Mouse (Mus musculus) myocyte (in vitro differentiated cells): Measurements from ENCODE around the gene Samsn1. TPM values are rescaled to one million over a fixed set of nuclear protein-coding genes. Genes with fewer than 3 reads are reported as not detected.

ENCODE experiments used
- H3K27me3 ChIP-seq: one replicate; pipeline ENCODE4 v1.6.1; 2011; ENCODE audit not compliant: control insufficient read depth, insufficient read depth, insufficient read length
- H3K36me3 ChIP-seq: one replicate; pipeline ENCODE4 v1.6.1; 2011; ENCODE audit not compliant: control insufficient read depth, insufficient read depth
- H3K4me2 ChIP-seq: one replicate; pipeline ENCODE4 v1.6.1; 2011; ENCODE audit warnings: low read depth, control low read depth
- H3K4me3 ChIP-seq: one replicate; pipeline ENCODE4 v1.5.1; 2011; ENCODE audit warnings: mild to moderate bottlenecking, control low read depth, moderate library complexity
- H3K79me2 ChIP-seq: one replicate; pipeline ENCODE4 v1.6.1; 2011; ENCODE audit not compliant: control insufficient read depth, insufficient read depth
- H3ac ChIP-seq: one replicate; pipeline ENCODE4 v1.6.1; 2011; ENCODE audit not compliant: control insufficient read depth, insufficient read length
- CEBPB ChIP-seq: IDR thresholded peaks from 2 replicates; pipeline ENCODE4 v1.6.1; 2011; ENCODE audit warnings: mild to moderate bottlenecking, moderate library complexity; ENCODE audit not compliant: poor library complexity, insufficient read depth, severe bottlenecking
- E2F4 ChIP-seq: IDR thresholded peaks from one replicate; pipeline ENCODE4 v1.6.1; 2011; ENCODE audit warnings: mild to moderate bottlenecking, control low read depth, moderate library complexity; ENCODE audit not compliant: insufficient read depth
- MAX ChIP-seq: IDR thresholded peaks from one replicate; pipeline ENCODE4 v1.6.1; 2011; ENCODE audit warnings: low read depth, mild to moderate bottlenecking, control low read depth
- MYOD1 ChIP-seq, 3 experiments: IDR thresholded peaks; one replicate each; pipeline ENCODE4 v1.6.1; 2011; ENCODE audit warnings: control low read depth in 2 of 3, low read depth in 2 of 3, mild to moderate bottlenecking in 2 of 3, moderate library complexity in 1 of 3; ENCODE audit not compliant: insufficient read length in 2 of 3, control insufficient read depth in 1 of 3
- MYOG ChIP-seq, 3 experiments: IDR thresholded peaks; one replicate each; pipeline ENCODE4 v1.6.1; 2011; ENCODE audit warnings: control low read depth in 2 of 3, low read depth in 2 of 3, mild to moderate bottlenecking in 2 of 3; ENCODE audit not compliant: insufficient read length in 2 of 3, control insufficient read depth in 1 of 3, insufficient read depth in 1 of 3
- POLR2A ChIP-seq: IDR thresholded peaks from one replicate; pipeline ENCODE4 v1.6.1; 2011; ENCODE audit warnings: low read depth, mild to moderate bottlenecking, control low read depth, moderate library complexity; ENCODE audit not compliant: insufficient read length
- POLR2AphosphoS2 ChIP-seq: IDR thresholded peaks from one replicate; pipeline ENCODE4 v1.6.1; 2011; ENCODE audit warnings: low read depth, control low read depth; ENCODE audit not compliant: insufficient read length
- REST ChIP-seq: IDR thresholded peaks from one replicate; pipeline ENCODE4 v1.6.1; 2011; ENCODE audit warnings: mild to moderate bottlenecking, control low read depth, moderate library complexity; ENCODE audit not compliant: insufficient read depth, insufficient read length
- SRF ChIP-seq: IDR thresholded peaks from one replicate; pipeline ENCODE4 v1.6.1; 2011; ENCODE audit warnings: low read depth; ENCODE audit not compliant: control insufficient read depth, insufficient read length
- TCF12 ChIP-seq: IDR thresholded peaks from one replicate; pipeline ENCODE4 v1.6.1; 2011; ENCODE audit warnings: mild to moderate bottlenecking, control low read depth; ENCODE audit not compliant: poor library complexity, insufficient read depth, severe bottlenecking
- TCF3 ChIP-seq: IDR thresholded peaks from one replicate; pipeline ENCODE4 v1.6.1; 2011; ENCODE audit warnings: low read depth, control low read depth; ENCODE audit not compliant: insufficient read length
- USF1 ChIP-seq: IDR thresholded peaks from one replicate; pipeline ENCODE4 v1.6.1; 2011; ENCODE audit warnings: low read depth, mild to moderate bottlenecking, control low read depth, moderate library complexity
- polyA plus RNA-seq: library from polyadenylated mRNA; unstranded; fragments of >200 nt; fragmentation: generic; extraction: Trizol; gene quantifications from one replicate; pipeline ENCODE4 v1.2.1, GENCODE M21; 2012; ENCODE audit warnings: missing spikeins

Samsn1 gene
- polyA plus RNA-seq, 1 experiment, result 0.02 TPM

GRCm38 (mm10) chr16:75864673-75865072 is 157.4 kb downstream of the Samsn1 start:
- Histone ChIP-seq H3K27me3 (no peaks in the 10 kb centered on the region), H3ac (no peak overlapping the region), H3K4me2 (no peak overlapping the region), H3K36me3 (no peaks in the 10 kb centered on the region), H3K79me2 (no peaks in the 10 kb centered on the region), H3K4me3 (no peak overlapping the region)
- no peak for TF ChIP-seq E2F4
- TF ChIP-seq POLR2A, result no peak
- TF ChIP-seq REST, result no peak
- TF ChIP-seq TCF3, result no peak
- no peak for TF ChIP-seq MYOD1 (IDR thresholded peaks at IDR 0.05; ENCODE audit: control insufficient read depth in 1 of 3, insufficient read length in 2 of 3, low read depth in 2 of 3)
- TF ChIP-seq MAX, result no peak
- TF ChIP-seq POLR2AphosphoS2, result no peak
- TF ChIP-seq TCF12, result no peak
- TF ChIP-seq SRF, result no peak

- no peaks in the 10 kb centered on the region for H3K36me3 ChIP-seq
- H3K4me3 ChIP-seq, result no peak overlapping the region
- TF ChIP-seq MAX (no peak), MYOD1 (IDR thresholded peaks at IDR 0.05; ENCODE audit: control insufficient read depth in 1 of 3, insufficient read length in 2 of 3, low read depth in 2 of 3) (no peak), SRF (no peak), MYOG (IDR thresholded peaks at IDR 0.05; ENCODE audit: control insufficient read depth in 1 of 3, insufficient read depth in 1 of 3, insufficient read length in 2 of 3, low read depth in 2 of 3) (no peak), POLR2A (no peak), USF1 (no peak), REST (no peak), TCF12 (no peak), TCF3 (no peak), CEBPB (no peak), E2F4 (no peak), POLR2AphosphoS2 (no peak)
- no peak overlapping the region for H3ac ChIP-seq
- no peaks in the 10 kb centered on the region for H3K79me2 ChIP-seq
- no peaks in the 10 kb centered on the region for H3K27me3 ChIP-seq
- no peak overlapping the region for H3K4me2 ChIP-seq
These were observed 165.7 kb downstream of the Samsn1 start for GRCm38 (mm10) chr16:75856343-75856742.

- Histone ChIP-seq H3K36me3 (no peaks in the 10 kb centered on the region), H3ac (no peak overlapping the region), H3K79me2 (no peaks in the 10 kb centered on the region), H3K27me3 (no peaks in the 10 kb centered on the region), H3K4me3 (no peak overlapping the region), H3K4me2 (no peak overlapping the region)
- TF ChIP-seq MYOG (IDR thresholded peaks at IDR 0.05; ENCODE audit: control insufficient read depth in 1 of 3, insufficient read depth in 1 of 3, insufficient read length in 2 of 3, low read depth in 2 of 3), result no peak
- TF ChIP-seq MAX, result no peak
These were observed 166.7 kb downstream of the Samsn1 start for GRCm38 (mm10) chr16:75855402-75855801.

- H3K27me3 ChIP-seq, result no peaks in the 10 kb centered on the region
- H3K36me3 ChIP-seq, result no peaks in the 10 kb centered on the region
- H3K4me3 ChIP-seq, result no peak overlapping the region
- H3ac ChIP-seq, result no peak overlapping the region
- no peaks in the 10 kb centered on the region for H3K79me2 ChIP-seq
- no peak overlapping the region for H3K4me2 ChIP-seq
- TF ChIP-seq CEBPB (no peak), USF1 (no peak), MYOD1 (IDR thresholded peaks at IDR 0.05; ENCODE audit: control insufficient read depth in 1 of 3, insufficient read length in 2 of 3, low read depth in 2 of 3) (no peak), SRF (no peak), MAX (no peak), REST (no peak), TCF12 (no peak), MYOG (IDR thresholded peaks at IDR 0.05; ENCODE audit: control insufficient read depth in 1 of 3, insufficient read depth in 1 of 3, insufficient read length in 2 of 3, low read depth in 2 of 3) (no peak), POLR2A (no peak), TCF3 (no peak), POLR2AphosphoS2 (no peak), E2F4 (no peak)
These were observed 168.4 kb downstream of the Samsn1 start for GRCm38 (mm10) chr16:75853556-75854271.

GRCm38 (mm10) chr16:75852485-75852884 is 169.6 kb downstream of the Samsn1 start:
- no peak for TF ChIP-seq POLR2A
- TF ChIP-seq SRF, result no peak
- no peak for TF ChIP-seq TCF12
- TF ChIP-seq TCF3, result no peak
- no peak for TF ChIP-seq E2F4
- TF ChIP-seq MAX, result no peak
- no peak for TF ChIP-seq POLR2AphosphoS2
- TF ChIP-seq REST, result no peak
- no peak for TF ChIP-seq MYOG (IDR thresholded peaks at IDR 0.05; ENCODE audit: control insufficient read depth in 1 of 3, insufficient read depth in 1 of 3, insufficient read length in 2 of 3, low read depth in 2 of 3)
- no peak for TF ChIP-seq MYOD1 (IDR thresholded peaks at IDR 0.05; ENCODE audit: control insufficient read depth in 1 of 3, insufficient read length in 2 of 3, low read depth in 2 of 3)
- TF ChIP-seq USF1, result no peak
- no peak for TF ChIP-seq CEBPB
- no peak overlapping the region for H3ac ChIP-seq
- no peaks in the 10 kb centered on the region for H3K27me3 ChIP-seq
- no peak overlapping the region for H3K4me3 ChIP-seq
- no peaks in the 10 kb centered on the region for H3K36me3 ChIP-seq
- no peak overlapping the region for H3K4me2 ChIP-seq
- H3K79me2 ChIP-seq, result no peaks in the 10 kb centered on the region
